Mouse (Mus musculus) lung, adult 18-20 months (tissue): ENCODE measurements around the gene Sdc4.

Experiments used
- DNase-seq, 2 experiments: peaks; one replicate each; pipeline ENCODE4 v3.0.0; 2022; ENCODE audit warnings: mixed read lengths in 2 of 2

Sdc4 gene

DNA sequence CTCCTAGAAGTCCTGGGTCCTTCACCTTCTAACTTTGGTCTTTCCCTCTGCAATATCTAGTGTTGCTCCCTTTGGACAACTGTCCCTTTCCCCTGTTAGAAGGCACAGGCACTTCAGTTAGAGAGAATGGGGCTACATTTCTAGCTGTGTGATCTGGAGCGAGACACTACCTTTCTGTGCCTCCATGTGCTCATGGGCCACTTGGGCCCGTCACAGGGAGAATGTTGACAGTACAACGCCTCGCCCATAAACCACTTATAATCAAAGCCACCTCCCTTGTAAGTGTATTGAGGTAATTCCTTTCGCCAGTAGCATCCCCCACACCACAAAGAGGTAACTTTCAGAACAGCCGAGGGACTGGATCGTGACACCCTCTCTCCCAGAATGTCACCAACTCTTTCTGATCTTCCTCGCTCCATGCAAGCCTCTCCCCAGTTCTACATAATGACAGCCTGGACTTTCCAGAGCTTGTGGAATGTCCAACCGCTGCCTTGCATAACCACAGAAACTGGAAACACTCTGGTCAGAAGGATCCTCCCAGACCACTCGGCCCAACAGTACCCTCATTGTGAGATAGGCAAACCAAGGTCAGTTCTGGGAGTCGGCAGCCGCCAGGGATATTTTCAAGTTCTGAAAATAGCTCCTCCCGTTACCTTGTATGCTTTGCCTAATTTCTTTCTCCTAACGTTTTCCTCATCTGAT, 5.8 kb upstream of the Sdc4 start:
- peak in 1 of 2 experiments; percentile 66 for DNase-seq

DNA sequence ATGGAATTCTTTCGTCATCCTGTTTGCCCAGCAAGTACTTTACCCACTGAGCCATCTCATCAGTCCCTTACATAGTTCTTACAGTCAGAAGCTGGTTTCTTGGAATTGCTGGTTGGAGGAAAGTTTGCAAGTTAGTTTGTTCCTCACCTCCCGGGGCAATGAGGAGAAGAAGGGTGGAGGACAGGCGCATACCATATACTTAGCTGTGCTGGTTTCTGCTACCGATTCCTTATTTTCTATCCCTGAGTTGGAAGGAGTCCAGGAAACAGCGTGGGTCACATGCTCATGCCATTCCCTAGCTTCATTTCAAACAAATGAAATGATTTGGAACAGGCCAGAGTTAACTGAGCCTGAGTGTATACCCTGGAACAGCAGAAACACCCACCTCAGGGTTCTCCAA, 5.2 kb upstream of the Sdc4 start:
- no peak for DNase-seq

DNA sequence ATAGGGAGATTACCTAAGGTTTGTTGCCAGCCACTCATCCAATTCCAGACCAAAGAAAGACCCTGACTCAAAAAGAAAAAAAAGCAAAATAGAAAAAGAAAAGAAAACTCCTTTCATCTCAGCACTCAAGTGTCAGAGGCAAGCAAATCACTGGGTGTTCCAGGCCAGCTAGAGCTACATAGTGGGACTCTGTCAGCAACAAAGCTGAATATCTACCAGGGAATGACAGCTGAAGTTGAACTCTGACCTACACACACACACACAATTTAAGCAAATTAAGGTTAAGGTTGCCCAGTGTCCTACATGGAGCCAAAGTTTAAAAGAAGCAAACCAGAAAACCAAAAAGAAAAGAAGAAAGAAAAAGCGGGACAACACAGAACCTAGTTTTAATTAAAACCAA, 4.5 kb upstream of the Sdc4 start:
- no peak for DNase-seq

DNA sequence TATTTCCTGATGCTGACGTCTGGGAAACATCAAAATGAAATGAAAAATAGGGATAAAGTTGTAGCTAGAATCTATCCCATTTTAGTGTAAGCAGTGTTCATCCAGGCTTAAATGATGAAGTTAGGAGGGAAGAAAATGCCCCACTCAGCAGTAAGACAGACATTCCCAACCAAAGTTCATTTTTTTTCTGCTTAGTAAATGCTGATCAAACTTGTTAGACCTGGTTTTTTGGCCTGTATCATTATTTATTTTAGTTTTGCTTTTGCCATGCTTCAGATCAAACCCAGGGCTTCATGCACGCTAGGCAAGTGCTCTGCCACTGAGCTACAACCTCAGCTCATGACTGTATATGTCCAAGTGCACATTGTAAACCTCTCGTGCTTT, 2.4 kb upstream of the Sdc4 start:
- no peak for DNase-seq

DNA sequence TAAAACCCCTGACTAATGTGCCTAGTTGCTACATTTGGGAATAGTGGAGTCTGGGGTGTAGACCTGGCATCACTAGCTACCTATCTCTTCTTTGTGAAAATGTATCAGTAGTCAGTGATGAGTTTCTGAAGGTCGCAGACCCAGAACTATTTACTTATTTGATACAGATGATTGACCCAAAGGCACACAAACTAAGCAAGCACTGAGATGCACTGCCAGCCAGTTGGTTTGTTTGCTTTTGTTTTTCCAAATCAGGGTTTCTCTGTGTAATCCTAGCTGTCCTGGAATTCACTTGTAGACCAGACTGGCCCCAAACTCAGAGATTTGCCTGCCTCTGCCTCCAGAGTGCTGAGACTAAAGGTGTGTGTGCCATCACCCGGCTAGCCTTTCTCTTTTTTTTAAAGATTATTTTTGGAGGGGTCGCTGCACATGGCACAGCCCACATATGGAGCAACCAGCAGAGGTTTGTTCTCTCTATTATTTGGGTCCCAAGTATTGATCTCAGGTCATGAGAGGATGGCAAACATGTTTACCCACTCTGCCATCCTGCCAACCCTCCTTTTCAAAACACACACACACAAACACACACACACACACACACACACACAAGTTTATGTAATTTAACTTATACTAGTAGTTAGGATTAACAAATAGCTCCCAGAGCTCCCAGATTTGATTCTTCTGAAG, 1.9 kb upstream of the Sdc4 start:
- DNase-seq = no peak

DNA sequence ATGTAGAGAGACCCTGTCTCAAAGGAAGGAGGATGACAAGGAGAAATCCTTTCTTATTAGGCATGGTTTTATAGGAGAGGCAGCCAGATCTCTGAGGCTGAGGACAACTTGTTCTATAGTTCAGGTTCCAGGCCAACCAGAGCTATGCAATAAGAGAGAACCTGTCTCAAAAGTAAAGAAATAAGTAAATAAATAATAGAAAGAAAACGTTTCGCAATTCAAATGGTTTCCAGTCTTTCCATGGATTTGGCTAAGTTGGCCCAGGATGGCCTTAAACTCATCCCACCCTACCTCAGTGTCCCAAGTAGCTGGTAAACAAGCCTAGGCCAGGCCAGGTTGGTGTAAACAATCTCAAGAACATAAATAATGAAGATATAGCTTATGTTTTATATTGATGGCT, 1.0 kb upstream of the Sdc4 start:
- no peak for DNase-seq

DNA sequence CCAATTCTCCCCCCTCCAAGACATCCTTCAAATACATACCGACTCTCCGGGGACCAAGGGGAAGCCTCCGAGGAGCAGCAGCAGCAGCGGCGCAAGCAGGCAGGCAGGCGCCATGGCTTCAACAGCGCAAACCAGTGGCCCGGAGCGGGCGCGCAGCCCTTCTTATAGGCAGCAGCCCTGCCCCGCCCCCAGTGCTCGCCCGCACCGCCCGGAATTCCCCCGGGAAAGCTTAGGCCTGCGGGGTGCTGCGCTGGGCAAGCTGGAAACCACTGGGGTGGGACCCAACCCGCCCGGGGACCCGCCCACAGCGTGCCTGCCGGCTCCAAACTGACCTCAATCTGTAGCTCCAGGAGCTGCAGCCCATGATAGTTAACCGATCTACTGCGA, 643 bp downstream of the Sdc4 start:
- DNase-seq = peak; percentile 92 to 95

DNA sequence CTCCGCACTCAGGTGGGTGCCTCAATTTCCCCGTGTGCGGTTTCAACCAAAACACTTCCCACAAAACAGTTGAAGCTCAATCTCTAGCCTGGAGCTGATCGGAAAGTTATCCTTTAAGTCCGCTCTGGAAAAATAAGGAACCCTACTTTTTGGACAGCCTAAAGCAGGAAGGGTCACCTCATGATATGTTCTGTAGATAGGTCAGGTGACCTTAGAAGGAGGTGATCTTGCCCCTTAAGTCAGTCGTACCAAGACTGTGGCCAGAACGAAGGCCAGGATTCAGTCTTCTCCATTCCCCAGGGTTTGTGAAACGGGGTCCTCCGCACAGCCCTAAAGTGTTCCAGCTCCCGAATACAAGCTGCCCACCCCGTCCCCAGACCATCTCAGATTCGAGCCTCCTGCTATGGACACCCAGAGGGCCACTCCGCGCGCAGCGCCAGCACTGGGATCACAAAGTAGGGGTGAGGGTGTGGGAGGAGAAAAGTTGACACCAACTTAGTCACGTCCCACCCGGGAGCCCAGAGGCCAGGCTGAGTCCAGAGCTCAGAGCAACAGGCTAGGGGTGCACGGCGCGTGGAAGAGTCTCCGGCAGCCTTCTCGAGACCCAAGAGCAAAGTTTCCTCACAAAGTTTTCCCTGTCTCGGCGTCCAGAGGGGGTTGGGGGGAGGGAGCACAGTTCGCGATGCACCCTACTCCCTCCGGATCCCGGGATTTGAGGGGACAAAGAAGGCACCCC, 1.2 kb downstream of the Sdc4 start:
- DNase-seq = peak; percentile 58 to 74

DNA sequence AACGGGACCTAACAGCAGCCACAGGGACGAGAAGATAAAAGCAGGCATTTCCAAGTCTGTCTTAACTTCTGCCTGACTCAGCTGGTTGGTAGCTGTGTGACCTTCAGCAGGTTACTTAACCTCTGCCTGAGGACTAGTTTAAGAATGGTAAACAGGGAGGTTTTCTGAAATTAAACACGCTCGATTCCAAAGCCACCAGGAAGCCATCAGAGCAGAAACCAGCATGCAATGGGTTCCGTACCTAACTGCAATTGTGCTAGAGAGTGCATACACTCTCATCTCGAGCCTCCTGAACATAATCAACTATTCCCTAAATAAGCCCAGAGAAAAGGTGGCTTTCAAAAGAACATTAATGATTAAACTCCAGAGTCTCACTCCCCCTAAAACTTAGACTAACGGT, 2.0 kb downstream of the Sdc4 start:
- DNase-seq = no peak

DNA sequence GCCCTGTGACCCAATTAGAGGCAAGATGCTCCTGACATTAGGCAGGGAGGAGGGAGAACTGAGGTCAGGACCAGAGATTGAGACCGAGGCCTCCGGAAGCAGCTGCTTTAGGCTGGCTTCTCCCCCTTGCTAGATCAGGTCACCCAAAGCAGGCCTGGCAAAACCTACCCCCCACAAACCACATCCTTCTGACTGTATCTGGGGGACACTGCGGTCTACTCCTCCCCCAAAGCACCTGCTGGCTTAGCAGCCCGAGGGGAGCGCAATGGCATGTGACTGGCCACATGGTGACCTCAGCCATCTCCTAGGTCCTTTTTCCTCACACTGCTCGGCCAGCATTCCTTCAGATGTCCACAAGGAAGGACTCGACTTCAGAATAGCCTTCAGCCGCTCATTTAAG, 2.5 kb downstream of the Sdc4 start:
- DNase-seq = peak; percentile 59 to 69

DNA sequence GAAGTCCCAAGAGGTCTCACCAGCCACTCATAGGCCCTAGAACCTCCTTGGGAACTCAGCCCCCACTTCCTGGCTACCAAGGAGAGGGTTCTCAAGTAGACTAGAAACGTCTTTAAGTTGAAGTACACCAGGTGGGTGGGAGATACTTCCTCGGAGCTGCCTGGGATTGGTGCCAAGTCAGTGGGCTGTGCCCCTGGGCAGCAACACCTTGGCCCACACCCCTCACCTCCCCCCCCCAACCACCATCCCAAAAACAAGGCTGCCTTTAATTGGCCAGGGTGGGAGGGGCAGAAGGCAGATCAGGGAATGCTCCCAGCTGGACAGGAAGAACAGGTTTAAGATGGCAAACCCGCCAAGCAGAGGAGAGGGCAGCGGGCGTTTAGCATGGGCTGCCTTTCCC, 3.4 kb downstream of the Sdc4 start:
- peak; percentile 82 to 86 for DNase-seq

DNA sequence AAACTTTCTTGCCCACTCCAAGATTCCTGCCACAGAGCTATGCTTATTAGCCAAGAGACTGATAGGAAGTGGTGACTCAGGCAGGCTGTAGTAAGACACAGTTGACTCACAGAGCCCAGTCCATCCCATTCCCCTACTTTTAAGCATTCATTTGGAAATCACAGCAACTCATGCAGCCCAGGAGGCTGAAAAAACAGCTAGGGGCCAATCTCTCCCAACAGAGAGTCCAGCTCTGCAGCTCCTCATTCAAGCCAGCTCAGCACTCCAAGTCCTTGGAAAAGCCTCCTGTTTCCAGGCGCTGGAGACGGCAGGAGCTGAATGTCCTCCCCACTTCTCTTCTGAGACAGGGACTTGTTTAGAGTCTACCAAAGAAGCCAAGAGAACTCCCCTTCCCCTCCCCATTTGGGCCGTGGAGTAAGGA, 4.7 kb downstream of the Sdc4 start:
- DNase-seq = no peak

DNA sequence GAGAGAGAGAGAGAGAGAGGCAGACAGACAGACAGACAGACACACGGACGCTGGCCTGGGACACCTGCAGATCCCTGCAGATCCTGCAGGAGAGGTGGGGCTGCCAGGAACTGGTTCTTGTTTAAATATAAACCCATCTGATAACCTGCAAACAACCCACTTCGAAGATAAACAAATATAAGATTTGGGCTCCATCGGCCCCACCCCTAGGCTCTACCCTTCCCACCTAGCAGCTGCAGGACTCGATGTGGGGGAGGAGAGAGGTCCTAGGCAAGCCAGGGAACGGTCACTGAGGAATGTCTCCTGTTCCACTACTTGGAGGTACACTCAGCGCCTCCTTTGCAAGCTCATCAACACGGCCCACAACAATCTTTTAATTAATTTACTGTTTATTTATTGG, 5.4 kb downstream of the Sdc4 start:
- no peak for DNase-seq

DNA sequence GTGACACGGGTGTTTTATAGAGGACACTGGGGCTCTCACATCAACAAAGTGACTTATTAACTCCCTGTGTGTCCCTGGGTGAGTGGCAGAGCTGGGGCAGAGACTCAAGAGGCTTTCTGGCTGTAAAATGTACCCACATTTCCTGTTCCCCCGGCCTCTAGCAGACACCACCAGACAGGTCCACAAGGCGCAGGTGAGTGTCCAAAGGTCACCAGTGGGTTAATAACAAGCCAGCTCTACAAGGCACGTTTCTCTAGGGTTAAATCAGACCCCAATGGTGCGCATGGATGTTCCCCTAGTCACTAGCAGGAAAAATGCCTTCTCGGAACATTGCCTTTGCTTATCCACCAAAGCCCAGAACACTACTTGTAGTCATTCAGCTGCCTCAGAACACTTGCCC, 6.0 kb downstream of the Sdc4 start:
- DNase-seq = no peak

DNA sequence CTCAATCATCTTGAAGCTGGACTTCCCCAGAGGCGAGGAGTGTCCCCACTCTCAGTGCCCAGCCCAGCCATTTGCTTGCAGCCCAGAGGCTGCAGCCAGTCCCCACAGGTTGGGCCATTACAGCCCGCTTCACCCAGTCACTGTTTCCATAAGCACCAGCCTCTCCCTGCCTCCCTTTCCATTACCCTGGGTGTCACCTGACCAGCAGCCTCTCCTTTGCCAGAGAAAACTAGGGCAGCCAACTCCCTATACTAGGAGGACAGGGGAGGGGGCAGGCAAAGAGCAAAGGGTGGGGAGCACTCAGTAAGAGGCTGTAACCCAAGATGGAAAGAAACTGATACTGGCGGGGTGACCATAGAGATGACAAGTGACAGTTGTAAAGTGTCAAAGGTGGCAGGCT, 6.7 kb downstream of the Sdc4 start:
- DNase-seq = peak; percentile 75 to 81

DNA sequence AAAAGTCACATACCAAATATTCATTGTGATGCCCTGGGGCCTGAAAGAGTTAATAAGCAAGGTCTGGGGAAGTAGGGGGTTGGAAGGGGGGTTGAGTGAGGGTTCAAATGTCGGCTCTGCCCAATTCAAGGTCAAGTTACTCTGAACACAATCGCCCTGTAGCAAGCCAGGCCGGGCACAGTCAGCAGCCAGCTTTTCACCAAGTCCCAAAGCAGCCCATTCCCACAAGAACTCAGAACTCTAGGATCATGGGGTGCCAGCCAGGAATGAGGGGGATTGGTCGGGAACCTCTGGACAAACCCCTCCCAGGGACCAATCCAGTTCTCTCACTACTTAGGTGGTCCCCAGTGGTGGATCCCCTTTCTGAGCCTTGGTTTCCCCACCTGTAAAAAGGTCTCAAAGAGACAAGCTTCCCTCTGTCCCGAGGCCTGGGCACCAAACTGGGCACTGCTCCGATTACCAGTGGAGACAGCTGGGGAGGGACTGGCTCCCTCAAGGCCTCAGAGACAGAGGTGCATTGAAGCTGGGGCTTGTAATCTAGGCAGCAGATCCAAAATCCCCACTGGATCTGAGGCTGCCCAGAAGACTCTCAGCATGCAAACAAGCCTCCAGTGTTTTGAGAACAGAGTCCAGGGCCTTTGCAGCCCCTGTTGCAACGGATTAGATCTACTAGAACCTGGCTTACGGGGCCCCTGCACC, 7.3 kb downstream of the Sdc4 start:
- DNase-seq = no peak

DNA sequence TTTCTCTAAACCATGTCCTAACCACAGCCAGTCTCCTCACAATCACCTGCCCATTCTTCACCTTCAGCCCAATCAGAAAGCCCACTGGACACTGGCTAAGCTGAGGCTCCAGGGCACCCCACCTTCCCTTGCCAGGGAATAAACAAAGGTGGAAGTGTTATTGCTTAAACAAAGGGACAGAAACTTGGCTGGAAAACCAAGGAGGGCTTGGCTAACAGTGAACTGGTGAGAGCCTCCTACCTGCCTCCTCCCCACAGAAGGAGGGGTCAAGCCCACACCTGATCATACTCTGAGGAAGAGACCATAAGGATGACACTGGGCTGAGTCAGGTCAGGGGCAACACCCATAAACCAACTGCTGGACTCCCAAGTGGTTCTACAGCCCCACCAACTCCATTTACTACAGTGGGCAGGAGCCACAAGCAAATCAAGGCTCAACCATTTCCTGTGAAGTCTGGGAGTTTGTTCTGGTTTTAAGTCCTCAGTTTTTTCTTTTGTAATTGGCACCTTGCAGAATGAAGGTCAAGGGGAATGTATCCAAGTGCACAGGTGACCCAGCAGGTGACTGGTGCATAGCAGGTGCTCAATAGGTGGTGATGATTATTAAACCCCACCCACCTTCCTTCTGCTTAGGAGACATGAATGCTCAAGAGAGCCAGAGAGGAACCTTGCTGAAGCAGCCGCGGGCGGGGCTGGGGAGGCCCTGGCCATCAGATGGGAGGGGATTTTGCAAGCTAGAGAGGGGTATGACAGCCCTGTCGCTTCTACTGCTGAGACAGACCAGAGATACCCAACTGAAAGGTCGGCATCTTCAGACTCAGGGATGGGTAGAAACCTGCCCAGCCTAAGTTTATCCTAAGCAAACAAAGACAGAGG, 8.2 kb downstream of the Sdc4 start:
- peak; percentile 53 to 79 for DNase-seq

DNA sequence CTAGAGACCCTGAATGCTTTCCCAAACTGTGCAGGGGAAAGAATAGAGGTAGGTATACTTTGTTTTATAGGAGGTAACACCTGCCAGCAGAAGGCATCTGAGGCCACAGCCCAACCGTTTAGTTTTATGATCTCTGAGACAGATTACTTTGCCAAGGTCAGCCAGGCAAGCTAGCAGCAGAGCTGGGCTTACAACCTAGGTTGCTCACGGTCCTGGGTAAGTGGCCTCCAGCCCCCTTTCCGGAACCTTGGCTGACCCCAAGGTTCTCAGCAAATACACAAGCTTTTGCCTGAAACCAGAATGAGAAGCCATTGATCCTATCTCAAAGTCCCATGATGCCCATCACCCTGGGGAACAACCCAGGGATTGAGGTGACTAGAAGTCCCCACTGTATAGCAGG, 9.0 kb downstream of the Sdc4 start:
- no peak for DNase-seq

DNA sequence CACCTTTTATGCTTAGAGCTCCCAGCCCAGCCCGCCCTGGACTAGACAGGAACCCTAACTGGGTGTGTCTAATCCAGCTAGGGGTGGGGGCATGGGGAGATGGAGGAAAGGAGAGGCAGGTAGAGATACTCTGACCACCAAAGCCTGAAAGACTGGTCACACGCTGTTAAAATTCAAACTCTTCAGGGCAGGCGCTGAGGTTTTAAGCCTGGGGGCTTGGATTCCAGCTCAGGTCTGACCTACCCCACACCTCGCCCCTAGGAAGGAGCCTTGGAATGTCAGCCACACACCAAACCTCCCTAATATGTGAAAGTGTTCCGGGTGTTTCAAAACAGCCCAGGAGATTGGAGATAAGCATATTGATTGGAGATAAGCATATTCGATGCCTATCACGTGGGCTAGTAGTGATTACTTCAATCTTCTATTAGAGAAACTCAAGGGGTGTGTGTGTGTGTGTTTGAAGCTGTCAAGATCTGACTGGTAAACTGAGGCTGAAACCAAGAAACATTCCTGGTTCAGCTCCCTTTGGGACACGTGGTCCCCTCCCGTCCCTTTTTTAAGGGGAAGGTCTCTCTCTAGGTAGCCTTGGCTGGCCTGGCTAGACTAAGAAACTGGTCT, 10.3 kb downstream of the Sdc4 start:
- no peak for DNase-seq

DNA sequence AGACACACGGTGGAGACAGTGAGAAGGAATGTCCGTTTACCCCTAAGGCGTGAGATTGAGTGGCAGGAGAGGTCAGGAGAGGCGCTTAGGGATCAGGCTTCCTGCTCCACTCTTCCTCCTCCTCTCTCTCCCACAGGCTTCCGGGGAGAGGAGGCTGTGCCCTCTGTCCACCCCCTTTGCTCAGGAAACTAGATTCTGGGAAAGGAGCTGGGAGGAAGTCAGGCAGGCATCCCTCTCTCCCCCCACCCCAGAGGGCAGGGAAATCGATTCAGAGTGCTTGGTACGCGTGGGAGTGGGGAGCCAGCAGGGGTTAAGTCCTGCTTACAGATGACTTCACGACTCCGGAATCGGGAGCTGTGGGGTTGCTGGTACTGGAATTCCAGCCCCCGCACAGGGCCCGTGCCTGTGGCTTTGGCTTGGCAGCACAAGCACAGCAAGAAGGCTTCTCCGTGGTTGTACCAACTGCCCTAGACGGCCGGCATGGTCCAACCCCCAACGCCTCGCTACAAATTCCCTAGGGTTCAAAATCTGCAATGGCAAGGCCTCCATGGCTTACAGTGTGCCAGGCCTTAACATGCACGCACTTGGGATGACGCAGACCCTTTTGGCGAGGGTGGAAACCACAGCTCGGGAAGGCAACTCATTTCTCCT, 11.0 kb downstream of the Sdc4 start:
- DNase-seq = peak; percentile 49 to 71

DNA sequence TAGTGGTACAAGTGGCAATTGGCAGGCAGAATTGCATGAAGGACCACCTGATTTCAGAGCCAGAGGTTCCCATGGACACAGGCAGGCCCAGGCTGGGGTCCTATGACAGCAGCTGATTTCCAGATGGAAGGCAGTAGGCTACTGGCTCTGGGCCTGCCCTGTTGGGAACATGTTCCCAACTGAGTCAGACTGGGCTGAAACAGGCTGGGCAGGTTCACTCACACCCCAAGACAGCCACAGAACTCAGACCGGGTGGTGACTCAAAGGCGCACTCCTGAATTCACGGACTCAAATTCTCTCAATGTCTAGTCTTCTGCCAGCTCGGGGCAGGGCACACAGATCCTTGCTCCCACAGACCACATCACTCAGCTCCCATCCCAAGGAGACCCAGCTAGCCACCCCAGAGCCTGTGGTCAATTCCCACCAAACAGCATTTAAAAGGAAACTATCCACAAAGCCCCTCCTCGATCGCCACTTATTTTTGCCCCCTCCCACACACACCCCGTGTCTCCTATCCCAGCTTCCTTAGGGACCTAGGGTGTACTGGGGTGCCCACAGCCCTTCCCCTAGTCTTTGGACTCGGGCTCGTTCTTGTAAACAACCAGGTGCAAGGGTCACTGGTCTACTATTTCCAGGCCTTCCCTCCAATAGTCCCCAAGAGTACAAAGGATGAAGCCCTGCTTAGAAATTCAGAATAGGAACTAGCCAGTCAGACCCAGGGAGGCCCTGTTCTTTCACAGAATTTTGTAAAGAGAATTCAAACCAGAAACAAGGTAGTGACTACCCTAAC, 11.8 kb downstream of the Sdc4 start:
- DNase-seq = peak; percentile 63 to 74
